Mouse (Mus musculus) kidney, adult 2 months (tissue): ENCODE results near the gene Rapgef3.

ENCODE experiments used
- CTCF ChIP-seq: fragments of 200-500 bp; conservative IDR thresholded peaks from 2 replicates; pipeline ENCODE4 v1.5.1; 2011; ENCODE audit warnings: low read depth, mild to moderate bottlenecking, control low read depth, low read length, moderate library complexity, mixed read lengths; ENCODE audit not compliant: insufficient read depth, insufficient read length
- POLR2A ChIP-seq: fragments of 200-500 bp; IDR thresholded peaks from one replicate; pipeline ENCODE4 v1.6.1; 2011; ENCODE audit warnings: low read depth, low read length, control low read depth

- TF ChIP-seq CTCF (no peak), POLR2A (no peak)
These were observed 3.2 kb downstream of the Rapgef3 start for GRCm38 (mm10) chr15:97764532-97764931.
